Mouse (Mus musculus) CH12.LX (cell line): ENCODE measurements around the gene Ciz1. TPM values are rescaled to one million over a fixed set of nuclear protein-coding genes. Genes with fewer than 3 reads are reported as not detected.

ENCODE experiments used
- DNase-seq: peaks from one replicate; pipeline ENCODE4 v3.0.0-alpha.2; 2013; ENCODE audit errors: extremely low read depth
- H3K27ac ChIP-seq: 2 replicates; pipeline ENCODE4 v1.5.1; 2012; ENCODE audit warnings: low read depth, mild to moderate bottlenecking, control low read depth, moderate library complexity; ENCODE audit not compliant: insufficient read depth
- H3K27me3 ChIP-seq: replicated peaks from 2 replicates; pipeline ENCODE3; 2012; ENCODE audit warnings: inconsistent platforms
- H3K36me3 ChIP-seq, 2 experiments: replicated peaks in 1 of 2; 2 replicates each; pipeline versions ENCODE3 to v1.6.1; 2012; ENCODE audit warnings: inconsistent platforms in 1 of 2, low read length in 1 of 2, mild to moderate bottlenecking in 1 of 2, mixed read lengths in 1 of 2, moderate library complexity in 1 of 2; ENCODE audit not compliant: control insufficient read depth in 1 of 2, insufficient read depth in 1 of 2
- H3K4me1 ChIP-seq, 2 experiments: 2 replicates each; pipeline ENCODE4 v1.6.1; 2012; ENCODE audit warnings: inconsistent platforms in 1 of 2, moderate library complexity in 1 of 2; ENCODE audit not compliant: insufficient read depth in 2 of 2, control insufficient read depth in 1 of 2
- H3K4me2 ChIP-seq: 2 replicates; pipeline ENCODE4 v1.6.1; 2012; ENCODE audit warnings: low read depth, mild to moderate bottlenecking, control low read depth; ENCODE audit not compliant: poor library complexity, insufficient read depth, severe bottlenecking
- H3K4me3 ChIP-seq, 3 experiments: fragments of 150-350 bp in 1 of 3; sonication (generic) in 1 of 3; replicated peaks in 1 of 3; 2 replicates each; pipeline versions ENCODE3 to v1.5.1; 2011 to 2012; ENCODE audit warnings: low read depth in 2 of 3, low read length in 2 of 3, mild to moderate bottlenecking in 2 of 3, moderate library complexity in 2 of 3, control low read depth in 1 of 3, improper control_type of control experiment in 1 of 3, inconsistent platforms in 1 of 3, mixed read lengths in 1 of 3; ENCODE audit not compliant: poor library complexity in 1 of 3
- H3K79me2 ChIP-seq: replicated peaks from 2 replicates; pipeline ENCODE4 v1.6.1; 2012; ENCODE audit warnings: mild to moderate bottlenecking, moderate library complexity; ENCODE audit not compliant: control insufficient read depth, poor library complexity, insufficient read depth, severe bottlenecking; ENCODE audit errors: extremely low read depth
- H3K9ac ChIP-seq: 2 replicates; pipeline ENCODE4 v1.6.1; 2012; ENCODE audit warnings: low read depth, mild to moderate bottlenecking, control low read depth, moderate library complexity; ENCODE audit not compliant: insufficient read depth
- H3K9me3 ChIP-seq: replicated peaks from 2 replicates; pipeline ENCODE3; 2012; ENCODE audit warnings: low read length, inconsistent platforms, mixed read lengths
- BHLHE40 ChIP-seq: IDR thresholded peaks from 2 replicates; pipeline ENCODE4 v1.6.1; 2011; ENCODE audit warnings: mild to moderate bottlenecking, low read depth, low read length, improper control_type of control experiment
- CHD1 ChIP-seq: IDR thresholded peaks from 2 replicates; pipeline ENCODE4 v1.6.1; 2012; ENCODE audit warnings: low read depth, low read length, improper control_type of control experiment, inconsistent platforms
- CTCF ChIP-seq, 2 experiments: IDR thresholded peaks in 1 of 2; conservative IDR thresholded peaks in 1 of 2; 2 replicates each; pipeline ENCODE4 v1.5.1; 2011 to 2012; ENCODE audit warnings: low read depth in 2 of 2, low read length in 2 of 2, improper control_type of control experiment in 1 of 2, inconsistent platforms in 1 of 2, mild to moderate bottlenecking in 1 of 2, moderate library complexity in 1 of 2
- ELF1 ChIP-seq: IDR thresholded peaks from 2 replicates; pipeline ENCODE4 v1.6.1; 2014; ENCODE audit warnings: low read depth, mild to moderate bottlenecking, inconsistent platforms, low read length, improper control_type of control experiment
- EP300 ChIP-seq: IDR thresholded peaks from 2 replicates; pipeline ENCODE4 v1.6.1; 2011; ENCODE audit warnings: low read length, improper control_type of control experiment
- ETS1 ChIP-seq: conservative IDR thresholded peaks from 2 replicates; pipeline ENCODE4 v1.6.1; 2012; ENCODE audit warnings: low read depth, mild to moderate bottlenecking, inconsistent platforms, low read length, improper control_type of control experiment, moderate library complexity
- GABPA ChIP-seq: IDR thresholded peaks from 2 replicates; pipeline ENCODE4 v1.6.1; 2012; ENCODE audit warnings: low read depth, low read length, improper control_type of control experiment, inconsistent platforms; ENCODE audit not compliant: insufficient replicate concordance
- HCFC1 ChIP-seq: IDR thresholded peaks from 2 replicates; pipeline ENCODE4 v1.6.1; 2012; ENCODE audit warnings: low read depth, mild to moderate bottlenecking, inconsistent platforms, low read length, improper control_type of control experiment
- IRF4 ChIP-seq: IDR thresholded peaks from 2 replicates; pipeline ENCODE4 v1.6.1; 2014; ENCODE audit warnings: low read depth, mild to moderate bottlenecking, inconsistent platforms, low read length, improper control_type of control experiment
- JUN ChIP-seq: IDR thresholded peaks from 2 replicates; pipeline ENCODE4 v1.6.1; 2011; ENCODE audit warnings: low read depth, mild to moderate bottlenecking, low read length, improper control_type of control experiment, moderate library complexity; ENCODE audit not compliant: insufficient read depth
- JUND ChIP-seq: conservative IDR thresholded peaks from 2 replicates; pipeline ENCODE4 v1.6.1; 2011; ENCODE audit warnings: low read depth, low read length, improper control_type of control experiment
- KAT2A ChIP-seq: IDR thresholded peaks from 2 replicates; pipeline ENCODE4 v1.6.1; 2012; ENCODE audit warnings: low read length, improper control_type of control experiment, inconsistent platforms; ENCODE audit not compliant: insufficient replicate concordance
- MAX ChIP-seq: IDR thresholded peaks from 2 replicates; pipeline ENCODE4 v1.6.1; 2011; ENCODE audit warnings: low read length, improper control_type of control experiment
- MAZ ChIP-seq: IDR thresholded peaks from 2 replicates; pipeline ENCODE4 v1.6.1; 2012; ENCODE audit warnings: low read depth, mild to moderate bottlenecking, inconsistent platforms, low read length, improper control_type of control experiment, moderate library complexity
- MEF2A ChIP-seq: IDR thresholded peaks from 2 replicates; pipeline ENCODE4 v1.6.1; 2014; ENCODE audit warnings: low read depth, mild to moderate bottlenecking, inconsistent platforms, low read length, improper control_type of control experiment, borderline replicate concordance
- MXI1 ChIP-seq: IDR thresholded peaks from 2 replicates; pipeline ENCODE4 v1.6.1; 2011; ENCODE audit warnings: mild to moderate bottlenecking, low read depth, low read length, improper control_type of control experiment
- MYC ChIP-seq: IDR thresholded peaks from 2 replicates; pipeline ENCODE4 v1.6.1; 2011; ENCODE audit warnings: low read depth, mild to moderate bottlenecking, improper control_type of control experiment, low read length
- NELFE ChIP-seq: IDR thresholded peaks from 2 replicates; pipeline ENCODE4 v1.6.1; 2011; ENCODE audit warnings: low read depth, low read length, improper control_type of control experiment
- NRF1 ChIP-seq: IDR thresholded peaks from 2 replicates; pipeline ENCODE4 v1.6.1; 2014; ENCODE audit warnings: low read depth, mild to moderate bottlenecking, inconsistent platforms, low read length, improper control_type of control experiment, moderate library complexity
- PAX5 ChIP-seq: IDR thresholded peaks from 2 replicates; pipeline ENCODE4 v1.6.1; 2012; ENCODE audit warnings: low read length, inconsistent platforms, mixed read lengths
- POLR2A ChIP-seq: IDR thresholded peaks from 2 replicates; pipeline ENCODE4 v1.6.1; 2011; ENCODE audit warnings: low read depth, mild to moderate bottlenecking, improper control_type of control experiment, low read length
- RAD21 ChIP-seq: IDR thresholded peaks from 2 replicates; pipeline ENCODE4 v1.6.1; 2011; ENCODE audit warnings: low read depth, mild to moderate bottlenecking, low read length, improper control_type of control experiment, moderate library complexity
- SIN3A ChIP-seq: IDR thresholded peaks from 2 replicates; pipeline ENCODE4 v1.6.1; 2012; ENCODE audit warnings: low read length, improper control_type of control experiment, inconsistent platforms
- SMC3 ChIP-seq: IDR thresholded peaks from 2 replicates; pipeline ENCODE4 v1.6.1; 2011; ENCODE audit warnings: low read depth, low read length, improper control_type of control experiment
- TCF12 ChIP-seq: IDR thresholded peaks from 2 replicates; pipeline ENCODE4 v1.6.1; 2014; ENCODE audit warnings: low read depth, mild to moderate bottlenecking, inconsistent platforms, low read length, improper control_type of control experiment
- UBTF ChIP-seq: IDR thresholded peaks from 2 replicates; pipeline ENCODE4 v1.6.1; 2012; ENCODE audit warnings: low read depth, mild to moderate bottlenecking, inconsistent platforms, low read length, improper control_type of control experiment, moderate library complexity
- ZC3H11A ChIP-seq: IDR thresholded peaks from 2 replicates; pipeline ENCODE4 v1.6.1; 2012; ENCODE audit warnings: low read depth, mild to moderate bottlenecking, inconsistent platforms, low read length, improper control_type of control experiment
- ZKSCAN1 ChIP-seq: IDR thresholded peaks from 2 replicates; pipeline ENCODE4 v1.6.1; 2012; ENCODE audit warnings: low read depth, inconsistent platforms, low read length, improper control_type of control experiment, borderline replicate concordance
- ZNF384 ChIP-seq: IDR thresholded peaks from 2 replicates; pipeline ENCODE4 v1.6.1; 2012; ENCODE audit warnings: low read depth, low read length, improper control_type of control experiment, inconsistent platforms
- dilution Hi-C: fragments of 300-500 bp; cut with MboI; formaldehyde crosslinking; loops from 2 replicates; pipeline ENCODE4 v1.14.3; 2020; ENCODE audit warnings: low sequenced_read_pairs; ENCODE audit not compliant: extremely low pct_unique_long_range_greater_than_20kb, extremely low pct_ligation_motif_present
- in situ Hi-C: fragments of 300-500 bp; cut with MboI; formaldehyde crosslinking; loops from 3 replicates; pipeline ENCODE4 v1.14.3; 2019; ENCODE audit warnings: low sequenced_read_pairs, low pct_ligation_motif_present, low pct_unique_long_range_greater_than_20kb, mixed read lengths
- polyA plus RNA-seq: library from polyadenylated mRNA; unstranded; fragments of >175 nt; gene quantifications from 2 replicates; pipeline ENCODE4 v1.2.1, GENCODE M21; 2012; ENCODE audit warnings: low read depth; ENCODE audit not compliant: insufficient read length
- total RNA-seq, 2 experiments: library from RNA; depleted of rRNA; stranded (reverse); fragments of 300-350 nt in 1 of 2; fragments of >200 nt in 1 of 2; gene quantifications; 2 replicates each; pipeline ENCODE4 v1.2.3; 2012 to 2014

Ciz1 gene
- total and polyA plus RNA-seq, 3 experiments: 8.1 to 47.3 (median 20.4) TPM

DNA sequence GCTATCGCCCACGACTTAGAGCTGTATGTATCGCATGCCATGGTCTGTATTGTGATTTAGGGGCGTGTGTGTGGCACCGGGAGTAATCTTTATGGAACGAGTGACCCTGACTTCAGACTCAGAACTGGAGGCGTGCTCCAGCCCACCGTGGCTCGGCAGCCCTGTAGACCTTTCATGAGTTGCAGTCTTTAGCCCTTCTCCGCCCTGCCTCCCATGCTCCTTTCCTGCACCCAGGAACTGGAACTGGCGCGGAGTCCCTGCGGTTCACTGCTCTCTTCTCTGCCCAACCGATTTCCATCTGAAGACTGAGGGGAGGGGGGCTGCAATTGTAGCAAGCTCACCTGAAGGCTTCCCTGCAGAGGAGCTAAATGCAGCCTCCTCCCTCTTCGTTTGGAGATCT, 44.6 kb downstream of the Ciz1 start:
- H3K4me1 ChIP-seq: peaks cover 7 to 14% of the 10 kb centered on the region in 2 experiments; a peak in 3 of 4 replicates
- no peak overlapping the region for H3K27ac ChIP-seq
- H3K79me2 ChIP-seq: no peaks in the 10 kb centered on the region
- H3K36me3 ChIP-seq: peaks cover 14 to 31% of the 10 kb centered on the region in 2 experiments
- no peak for TF ChIP-seq HCFC1
- no peak for TF ChIP-seq POLR2A
- TF ChIP-seq PAX5: no peak
- no peak for TF ChIP-seq ZKSCAN1
- no peak for TF ChIP-seq ELF1
- no peak for TF ChIP-seq MYC
- TF ChIP-seq SMC3: no peak
- TF ChIP-seq KAT2A: no peak
- TF ChIP-seq JUND: no peak
- TF ChIP-seq CHD1: no peak
- no peak for TF ChIP-seq ETS1
- TF ChIP-seq MXI1: no peak
- TF ChIP-seq JUN: no peak
- TF ChIP-seq EP300: no peak
- no peak for TF ChIP-seq ZNF384
- in situ Hi-C loops: loop anchor here (5.0 kb wide), 1 partner anchor 166 kb away; no protein-coding TSS in a partner anchor
- H3K4me2 ChIP-seq: peak overlapping the region; percentile 76
- no peak for DNase-seq
- H3K9ac ChIP-seq: peak overlapping the region; percentile 74
- H3K4me3 ChIP-seq: peak overlapping the region; percentile 77 to 92 (median 82)
- dilution Hi-C loops: no loop called here
- peaks cover 4% of the 10 kb centered on the region for H3K9me3 ChIP-seq
- H3K27me3 ChIP-seq: peaks cover 19% of the 10 kb centered on the region

DNA sequence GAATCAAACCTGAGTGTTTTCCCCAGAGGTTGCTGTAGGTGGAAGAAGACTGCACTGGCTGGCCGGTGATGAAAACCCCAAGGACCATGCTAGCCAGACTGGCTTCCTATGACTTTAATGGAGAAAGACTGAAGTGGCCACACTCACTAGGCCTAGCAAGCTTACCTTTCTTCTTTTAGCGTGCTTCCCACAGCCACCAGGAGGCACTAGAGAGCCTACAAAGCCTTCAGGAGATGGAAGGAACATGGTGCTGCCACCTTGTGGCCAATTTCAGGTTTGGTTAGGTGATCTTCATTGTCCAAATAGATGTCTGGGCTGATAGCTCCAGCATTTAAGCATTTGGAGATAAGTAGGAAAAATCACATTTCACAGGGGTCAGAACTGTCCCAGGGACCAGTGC, 52.5 kb downstream of the Ciz1 start:
- in situ Hi-C loops (loop anchor here (5.0 kb wide), 1 partner anchor 83 kb away; no protein-coding TSS in a partner anchor), dilution Hi-C loops (no loop called here)
- Histone ChIP-seq H3K4me2 (no peak overlapping the region), H3K9ac (no peak overlapping the region), H3K9me3 (no peaks in the 10 kb centered on the region), H3K36me3 (peaks cover 23 to 40% of the 10 kb centered on the region in 2 experiments), H3K4me3 (no peak overlapping the region), H3K4me1 (no peaks in the 10 kb centered on the region), H3K79me2 (no peaks in the 10 kb centered on the region), H3K27ac (no peak overlapping the region), H3K27me3 (no peaks in the 10 kb centered on the region)
- DNase-seq: peak; percentile 98
- TF ChIP-seq HCFC1 (peak; percentile 45), TCF12 (0 out of 2 replicates have a peak, but pooled peaks have one; percentile 41), CHD1 (no peak), NRF1 (peak; percentile 31; the same call in 1 of the 2 replicates), UBTF (no peak), NELFE (peak; percentile 87; the same call in 1 of the 2 replicates), ZC3H11A (peak; percentile 84), SMC3 (peak; percentile 100), SIN3A (0 out of 2 replicates have a peak, but pooled peaks have one; percentile 30), MEF2A (0 out of 2 replicates have a peak, but pooled peaks have one; percentile 30), BHLHE40 (peak; percentile 41), MAZ (no peak), GABPA (no peak), MAX (peak; percentile 12; the same call in 1 of the 2 replicates), MYC (0 out of 2 replicates have a peak, but pooled peaks have one; percentile 68), JUND (peak; percentile 53), KAT2A (no peak), ETS1 (no peak), IRF4 (peak; percentile 56; the same call in 1 of the 2 replicates), CTCF (conservative IDR thresholded peaks at IDR 0.05 in 1 of 2, IDR thresholded peaks at IDR 0.05 in 1 of 2; ENCODE audit: low read depth in 2 of 2, low read length in 2 of 2) (peak; percentile 99 to 100), ELF1 (0 out of 2 replicates have a peak, but pooled peaks have one; percentile 30), ZNF384 (peak; percentile 22; the same call in 1 of the 2 replicates), MXI1 (no peak), RAD21 (peak; percentile 87)
